Mouse (Mus musculus) hematopoietic multipotent progenitor cell, adult 10-12 weeks (in vitro differentiated cells): ENCODE measurements around the gene Olfr66. TPM values are rescaled to one million over a fixed set of nuclear protein-coding genes. Genes with fewer than 3 reads are reported as not detected.

ENCODE experiments used
- polyA plus RNA-seq: library from polyadenylated mRNA; stranded (reverse); fragments of >175 nt; gene quantifications from 2 replicates; pipeline ENCODE4 v1.2.3, GENCODE M21; 2012; ENCODE audit warnings: low replicate concordance

Olfr66 gene
- polyA plus RNA-seq: 0.15 TPM in 1 of 2 replicates, not detected in the other

DNA sequence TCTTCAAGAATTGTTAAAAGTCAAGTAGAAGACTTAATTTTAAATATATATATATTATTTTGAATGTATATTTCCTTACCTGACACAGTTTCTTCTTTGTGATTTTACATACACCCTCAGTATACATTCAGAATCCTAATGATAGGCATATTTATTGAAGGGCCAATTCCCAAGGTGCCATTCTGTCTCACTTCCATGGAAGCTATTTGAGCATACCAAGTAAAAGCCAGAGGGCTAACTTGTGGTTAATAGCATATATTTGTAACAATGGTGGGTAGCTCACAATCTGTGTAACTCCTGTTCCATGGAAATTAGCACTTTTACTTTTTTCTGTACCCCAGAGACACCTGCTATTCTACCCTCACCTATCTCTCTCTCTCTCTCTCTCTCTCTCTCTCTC lies at the start of gene Olfr66:
Olfr66 (minus strand) TSS at position 101 of the 400 bp plus-strand sequence.

DNA sequence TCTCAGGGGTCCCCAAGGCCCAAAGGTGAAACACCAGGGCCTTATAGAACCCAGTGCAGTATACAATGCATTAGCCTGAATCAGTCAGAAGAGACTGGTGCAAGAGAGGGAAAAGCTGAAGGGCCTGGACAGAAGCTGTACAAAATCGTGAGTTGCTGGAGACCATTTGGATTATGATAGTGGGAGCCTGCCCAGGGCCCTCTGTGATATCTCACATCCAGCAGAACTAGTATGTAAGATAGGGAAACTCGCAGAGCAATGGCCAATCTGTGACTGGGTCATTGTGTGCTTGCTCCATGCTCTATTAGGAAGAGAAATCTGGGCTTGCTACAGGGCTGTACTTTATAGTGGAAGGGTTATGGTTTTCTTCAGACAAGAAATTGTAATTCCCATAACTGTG lies 48.2 kb upstream of the Olfr66 start, which contains the start of gene Olfr632:
Olfr632 (plus strand) TSS at position 84 of the 400 bp plus-strand sequence.

GRCm38 (mm10) chr7:103928525-103928924 lies 42.5 kb upstream of the Olfr66 start, which contains the start of gene Olfr631:
Gene Olfr631, plus strand, starts transcription at chr7:103928825.

GRCm38 (mm10) chr7:103903187-103903586 lies 17.1 kb upstream of the Olfr66 start, which contains the start of gene Olfr65:
Gene Olfr65, plus strand, starts transcription at chr7:103903487.

GRCm38 (mm10) chr7:103894385-103894784 lies 8.3 kb upstream of the Olfr66 start, which contains the start of gene Olfr64:
Gene Olfr64, minus strand, starts transcription at chr7:103894485.

DNA sequence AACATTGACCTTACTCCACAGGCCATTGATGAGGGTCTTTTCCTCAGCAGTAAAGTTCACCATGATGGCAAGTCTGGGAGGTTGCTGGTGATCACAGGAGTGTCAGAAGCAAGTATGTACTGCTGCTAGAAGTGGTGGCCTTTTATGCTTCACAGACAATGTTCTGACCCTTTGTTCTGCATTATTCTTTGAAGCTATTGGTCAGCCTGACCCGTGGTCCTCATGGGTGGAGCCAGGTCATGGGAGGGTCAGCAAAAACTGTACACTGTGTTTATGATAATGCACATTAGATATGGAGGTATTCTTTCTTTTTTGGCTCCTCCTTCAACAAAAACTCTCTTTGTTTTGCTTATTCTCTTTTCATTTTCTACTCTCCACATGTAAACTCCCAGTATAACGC lies 33.0 kb downstream of the Olfr66 start, which contains the start of gene Hbb-y:
Hbb-y (minus strand) TSS at position 127 of the 400 bp plus-strand sequence.

DNA sequence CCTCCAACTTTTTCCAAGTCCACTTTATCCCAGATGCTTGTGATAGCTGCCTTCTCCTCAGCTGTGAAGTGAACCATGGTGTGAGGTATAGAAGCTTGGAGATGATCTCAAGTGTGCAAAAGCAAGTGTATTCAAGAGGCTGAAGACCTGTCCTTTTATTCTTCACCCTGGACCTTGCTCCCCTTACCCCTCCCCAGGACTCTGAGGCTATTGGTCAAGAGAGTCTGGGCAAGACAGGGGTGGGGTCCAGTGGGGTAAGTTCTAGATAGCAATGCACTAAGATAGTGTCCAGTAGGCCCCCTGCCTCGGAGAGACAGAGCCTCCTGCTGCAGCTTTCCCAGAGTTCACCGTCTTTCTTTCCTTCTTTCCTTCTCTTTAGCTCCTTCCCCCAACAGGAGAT lies 43.0 kb downstream of the Olfr66 start, which contains the start of gene Hbb-bh1:
Hbb-bh1 (minus strand) TSS at position 131 of the 400 bp plus-strand sequence.

GRCm38 (mm10) chr7:103840268-103840667 lies 45.8 kb downstream of the Olfr66 start, which contains the start of gene Hbb-bh2:
Gene Hbb-bh2, minus strand, starts transcription at chr7:103840520.

Other genes with a start within 250 kb of the Olfr66 start
- gene Olfr622, start 243.6 kb downstream of the Olfr66 start, polyA plus RNA-seq: not detected in 2 replicates
- gene Olfr623, start 222.6 kb downstream of the Olfr66 start, polyA plus RNA-seq: not detected in 2 replicates
- not detected in 2 replicates for gene Olfr624, start 215.1 kb downstream of the Olfr66 start, polyA plus RNA-seq
- not detected in 2 replicates for gene Olfr625-ps1, start 203.5 kb downstream of the Olfr66 start, polyA plus RNA-seq
- gene Olfr243, start 171.6 kb downstream of the Olfr66 start, polyA plus RNA-seq: not detected in 2 replicates
- gene Olfr628, start 155.9 kb downstream of the Olfr66 start, polyA plus RNA-seq: not detected in 2 replicates
- gene Olfr629, start 141.3 kb downstream of the Olfr66 start, polyA plus RNA-seq: not detected in 2 replicates
- not detected in 2 replicates for gene Olfr630, start 128.9 kb downstream of the Olfr66 start, polyA plus RNA-seq
- gene Olfr69, start 114.7 kb downstream of the Olfr66 start, polyA plus RNA-seq: not detected in 2 replicates
- gene Olfr68, start 106.6 kb downstream of the Olfr66 start, polyA plus RNA-seq: not detected in 2 replicates
- not detected in 2 replicates for gene Olfr67, start 94.4 kb downstream of the Olfr66 start, polyA plus RNA-seq
- gene Hbb-bt, start 72.3 kb downstream of the Olfr66 start, polyA plus RNA-seq: 80.8 and 4,115 TPM in 2 replicates
- gene Hbb-bs, start 58.2 kb downstream of the Olfr66 start, polyA plus RNA-seq: 6,525 and 69,736 TPM in 2 replicates
- not detected in 2 replicates for gene Hbb-bh2, start 45.7 kb downstream of the Olfr66 start, polyA plus RNA-seq
- gene Hbb-bh1, start 43.1 kb downstream of the Olfr66 start, polyA plus RNA-seq: not detected in 2 replicates
- not detected in 2 replicates for gene Hbb-y, start 33.0 kb downstream of the Olfr66 start, polyA plus RNA-seq
- gene Olfr64, start 8.2 kb upstream of the Olfr66 start, polyA plus RNA-seq: not detected in 2 replicates
- gene Olfr65, start 17.2 kb upstream of the Olfr66 start, polyA plus RNA-seq: not detected in 2 replicates
- gene Olfr631, start 42.6 kb upstream of the Olfr66 start, polyA plus RNA-seq: not detected in 2 replicates
- gene Olfr632, start 48.1 kb upstream of the Olfr66 start, polyA plus RNA-seq: not detected in 2 replicates
- gene Olfr633, start 58.2 kb upstream of the Olfr66 start, polyA plus RNA-seq: not detected in 2 replicates
- 0.02 and 0.03 TPM in 2 replicates for gene Olfr635, start 84.9 kb upstream of the Olfr66 start, polyA plus RNA-seq
- not detected in 2 replicates for gene Olfr638, start 112.5 kb upstream of the Olfr66 start, polyA plus RNA-seq
- not detected in 2 replicates for gene Olfr639, start 131.1 kb upstream of the Olfr66 start, polyA plus RNA-seq
- gene Olfr640, start 139.3 kb upstream of the Olfr66 start, polyA plus RNA-seq: not detected in 2 replicates
- not detected in 2 replicates for gene Olfr641, start 149.2 kb upstream of the Olfr66 start, polyA plus RNA-seq
- not detected in 2 replicates for gene Olfr642, start 166.4 kb upstream of the Olfr66 start, polyA plus RNA-seq
- gene 4930516K23Rik, start 175.2 kb upstream of the Olfr66 start, polyA plus RNA-seq: 0.04 TPM in 1 of 2 replicates, not detected in the other
- not detected in 2 replicates for gene Olfr644, start 185.6 kb upstream of the Olfr66 start, polyA plus RNA-seq
- gene Olfr645, start 199.2 kb upstream of the Olfr66 start, polyA plus RNA-seq: not detected in 2 replicates
- gene Olfr646, start 218.6 kb upstream of the Olfr66 start, polyA plus RNA-seq: not detected in 2 replicates
- gene Ubqln5, start 243.6 kb upstream of the Olfr66 start, polyA plus RNA-seq: not detected in 2 replicates